Comparison of ENCODE assay signal across 13 mouse cellular contexts in genomic region chr2:156781281-156781680, GRCm38 (mm10). TPM values are rescaled to one million over a fixed set of nuclear protein-coding genes. Genes with fewer than 3 reads are reported as not detected.
DNase-seq lines count a peak whose midpoint lies in the region; ATAC-seq and TF ChIP-seq lines count a peak whose summit lies in the region.
"Had no signal": no experiment of that assay in that cellular context is flagged by ENCODE, and none has a peak within 500 bp of the region (broad histone marks: within the 10 kb centered on the region; RNA-seq: fewer than 3 reads in every experiment).

No protein-coding gene starts in this region.

- H3K4me1 ChIP-seq in forebrain, embryonic 12.5 days: peaks cover 14% of the 10 kb centered on the region
- no peaks in the 10 kb centered on the region for H3K4me1 ChIP-seq in forebrain, postnatal 0 days (ENCODE audit: insufficient read depth)
- H3K4me1 ChIP-seq in lung, embryonic 14.5 days (ENCODE audit: insufficient read depth): peaks cover 6% of the 10 kb centered on the region
- H3K4me1 ChIP-seq in limb, embryonic 11.5 days (ENCODE audit: control insufficient read depth, insufficient read depth, low read length): 0 out of 2 replicates have a peak, but pooled peaks cover 3% of the 10 kb centered on the region
- H3K4me1 ChIP-seq in stomach, postnatal 0 days (replicated peaks; ENCODE audit: control insufficient read depth, insufficient read depth): no peaks in the 10 kb centered on the region

- peaks cover 5% of the 10 kb centered on the region; the same call in 1 of the 2 replicates for H3K27me3 ChIP-seq in forebrain, embryonic 12.5 days
- H3K27me3 ChIP-seq in forebrain, postnatal 0 days (ENCODE audit: insufficient read depth, low read length): no peaks in the 10 kb centered on the region
- no peaks in the 10 kb centered on the region for H3K27me3 ChIP-seq in lung, embryonic 14.5 days (ENCODE audit: insufficient read depth, low read length)
- H3K27me3 ChIP-seq in limb, embryonic 11.5 days (ENCODE audit: control insufficient read depth, insufficient read depth, low read length): 0 out of 2 replicates have a peak, but pooled peaks cover 2% of the 10 kb centered on the region
- H3K27me3 ChIP-seq in stomach, postnatal 0 days (ENCODE audit: control insufficient read depth, insufficient read depth, low read length): no peaks in the 10 kb centered on the region

- no peaks in the 10 kb centered on the region for H3K36me3 ChIP-seq in forebrain, embryonic 12.5 days (replicated peaks)
- H3K36me3 ChIP-seq in forebrain, postnatal 0 days (ENCODE audit: insufficient read depth): no peaks in the 10 kb centered on the region
- H3K36me3 ChIP-seq in lung, embryonic 14.5 days (ENCODE audit: insufficient read depth): peaks cover 8% of the 10 kb centered on the region; the same call in 1 of the 2 replicates
- no peaks in the 10 kb centered on the region for H3K36me3 ChIP-seq in limb, embryonic 11.5 days (ENCODE audit: control insufficient read depth, insufficient read depth, low read length)
- 0 out of 2 replicates have a peak, but pooled peaks cover 2% of the 10 kb centered on the region for H3K36me3 ChIP-seq in stomach, postnatal 0 days (ENCODE audit: control insufficient read depth, insufficient read depth, low read length)

- H3K4me2 ChIP-seq in forebrain, embryonic 12.5 days: 0 out of 2 replicates have a peak overlapping the region, but pooled peaks have one; percentile 32
- no peak overlapping the region for H3K4me2 ChIP-seq in forebrain, postnatal 0 days (ENCODE audit: low read depth)
- peak overlapping the region; percentile 39; the same call in 1 of the 2 replicates for H3K4me2 ChIP-seq in lung, embryonic 14.5 days
- no peak overlapping the region for H3K4me2 ChIP-seq in limb, embryonic 11.5 days (ENCODE audit: low read depth, severe bottlenecking)
- H3K4me2 ChIP-seq in stomach, postnatal 0 days (replicated peaks; ENCODE audit: low read depth): no peak overlapping the region

- no peak for DNase-seq in forebrain, postnatal 0 days
- DNase-seq in lung, embryonic 14.5 days: no peak
- no peak for DNase-seq in lung, postnatal 25 days (ENCODE audit: low spot score)
- DNase-seq in limb, embryonic 11.5 days (ENCODE audit: low spot score): no peak
- peak; percentile 13 for DNase-seq in stomach, postnatal 0 days (ENCODE audit: low spot score)
- no peak for DNase-seq in layer of hippocampus, adult 8-10 months (ENCODE audit: low spot score in 2 of 2)
- no peak for DNase-seq in gastrocnemius, postnatal 10 days
- DNase-seq: lung, adult 18-20 months; right cerebral cortex, postnatal 4 days had no signal

- ATAC-seq in forebrain, embryonic 12.5 days (ENCODE audit: low FRiP score): no peak
- no peak for ATAC-seq in forebrain, postnatal 0 days
- ATAC-seq in lung, embryonic 14.5 days (ENCODE audit: insufficient read depth): no peak
- ATAC-seq in limb, embryonic 11.5 days (ENCODE audit: insufficient number of reproducible peaks, low FRiP score, low TSS enrichment, low read depth): 0 out of 2 replicates have a peak, but pooled peaks have one; percentile 26
- peak; percentile 13; the same call in 1 of the 2 replicates for ATAC-seq in stomach, postnatal 0 days (ENCODE audit: low FRiP score, low TSS enrichment)
- ATAC-seq: inflammation-experienced regulatory T-cells, adult 6 months had no signal

- H3K9ac ChIP-seq in forebrain, embryonic 12.5 days: no peak overlapping the region
- H3K9ac ChIP-seq in forebrain, postnatal 0 days: no peak overlapping the region
- H3K9ac ChIP-seq in lung, embryonic 14.5 days: no peak overlapping the region
- H3K9ac ChIP-seq in limb, embryonic 11.5 days (ENCODE audit: low read length): no peak overlapping the region
- no peak overlapping the region for H3K9ac ChIP-seq in stomach, postnatal 0 days (ENCODE audit: low read length)

- no peak for TF ChIP-seq EP300 in stomach, postnatal 0 days (optimal IDR thresholded peaks at IDR 0.05)

- TF ChIP-seq CTCF in forebrain, postnatal 0 days (IDR thresholded peaks at IDR 0.05; ENCODE audit: low read depth): no peak
- TF ChIP-seq CTCF in lung, embryonic 14.5 days (IDR thresholded peaks at IDR 0.05; ENCODE audit: low read depth): no peak
- TF ChIP-seq CTCF in stomach, postnatal 0 days (IDR thresholded peaks at IDR 0.05; ENCODE audit: low read depth): no peak

- 66% methylated on average over 4 of the region's 4 CpGs for WGBS in forebrain, embryonic 12.5 days
- 79% methylated on average over 4 of the region's 4 CpGs for WGBS in forebrain, postnatal 0 days
- 66% methylated on average over 4 of the region's 4 CpGs for WGBS in lung, embryonic 14.5 days
- 78% methylated on average over 4 of the region's 4 CpGs for WGBS in limb, embryonic 11.5 days
- 65% methylated on average over 4 of the region's 4 CpGs for WGBS in stomach, postnatal 0 days

- 0 out of 2 replicates have a peak, but pooled peaks cover 6% of the 10 kb centered on the region for H3K9me3 ChIP-seq in forebrain, embryonic 12.5 days
- H3K9me3 ChIP-seq in forebrain, postnatal 0 days (ENCODE audit: low read length): no peaks in the 10 kb centered on the region
- H3K9me3 ChIP-seq in lung, embryonic 14.5 days (ENCODE audit: low read depth, low read length): no peaks in the 10 kb centered on the region
- no peaks in the 10 kb centered on the region for H3K9me3 ChIP-seq in limb, embryonic 11.5 days (ENCODE audit: control insufficient read depth, low read length)
- no peaks in the 10 kb centered on the region for H3K9me3 ChIP-seq in stomach, postnatal 0 days (ENCODE audit: control insufficient read depth, low read length)

- H3K27ac ChIP-seq in forebrain, embryonic 12.5 days: no peak overlapping the region
- H3K27ac ChIP-seq in forebrain, postnatal 0 days (ENCODE audit: low read depth, low read length): no peak overlapping the region
- no peak overlapping the region for H3K27ac ChIP-seq in lung, embryonic 14.5 days (ENCODE audit: low read depth)
- H3K27ac ChIP-seq in limb, embryonic 11.5 days (replicated peaks; ENCODE audit: low read depth, low read length): no peak overlapping the region
- no peak overlapping the region for H3K27ac ChIP-seq in stomach, postnatal 0 days (replicated peaks)
- H3K27ac ChIP-seq: left cerebral cortex, adult 2 months had no signal

- no peak overlapping the region for H3K4me3 ChIP-seq in forebrain, embryonic 12.5 days (replicated peaks)
- no peak overlapping the region for H3K4me3 ChIP-seq in forebrain, postnatal 0 days (ENCODE audit: low read depth, low read length)
- H3K4me3 ChIP-seq in lung, embryonic 14.5 days (ENCODE audit: low read depth, low read length): no peak overlapping the region
- no peak overlapping the region for H3K4me3 ChIP-seq in limb, embryonic 11.5 days (ENCODE audit: low read depth, low read length)
- H3K4me3 ChIP-seq in stomach, postnatal 0 days (ENCODE audit: low read depth, low read length): no peak overlapping the region
- H3K4me3 ChIP-seq: left cerebral cortex, adult 2 months had no signal

RNA-seq across cellular contexts. Expression of gene Myl9, which starts 6.1 kb away (rescaled TPM):
- 61.4 and 95.4 TPM in 2 replicates for polyA plus RNA-seq in forebrain, embryonic 12.5 days (2016; fragmentation: Nextera tagmentation; extraction: Ambion mirVana)
- total RNA-seq in forebrain, postnatal 0 days (2014; rRNA removed): 24.4 and 34.3 TPM in 2 replicates
- polyA plus RNA-seq in forebrain, postnatal 0 days (2015; fragmentation: Nextera tagmentation; extraction: Ambion mirVana): 34.6 and 39.6 TPM in 2 replicates
- polyA plus RNA-seq in lung, embryonic 14.5 days (2014; fragmentation: Nextera tagmentation; extraction: Ambion mirVana): 397 and 446 TPM in 2 replicates
- polyA plus RNA-seq in limb, embryonic 11.5 days (2014; fragmentation: Nextera tagmentation; extraction: Ambion mirVana): 82.0 and 83.8 TPM in 2 replicates
- 2,268 and 2,333 TPM in 2 replicates for polyA plus RNA-seq in stomach, postnatal 0 days (2015; fragmentation: Nextera tagmentation; extraction: Ambion mirVana)
- total RNA-seq in layer of hippocampus, adult 8-10 months (2022): 10 to 100 TPM; 10.4 to 22.0 (median 16.4) TPM
- 100 to 1,000 TPM; 186 to 216 TPM for total RNA-seq in gastrocnemius, postnatal 10 days (2021)
- total RNA-seq: common myeloid progenitor, adult 5-6 weeks had no signal
- polyA plus RNA-seq: inflammation-experienced regulatory T-cells, adult 6 months had no signal

RNA-seq across cellular contexts. Expression of gene Tgif2, which starts 58.5 kb away (rescaled TPM):
- polyA plus RNA-seq in forebrain, embryonic 12.5 days (2016; fragmentation: Nextera tagmentation; extraction: Ambion mirVana): 88.3 and 89.3 TPM in 2 replicates
- total RNA-seq in forebrain, postnatal 0 days (2014; rRNA removed): 13.1 and 13.7 TPM in 2 replicates
- polyA plus RNA-seq in forebrain, postnatal 0 days (2015; fragmentation: Nextera tagmentation; extraction: Ambion mirVana): 8.7 and 9.3 TPM in 2 replicates
- polyA plus RNA-seq in lung, embryonic 14.5 days (2014; fragmentation: Nextera tagmentation; extraction: Ambion mirVana): 69.1 and 75.1 TPM in 2 replicates
- polyA plus RNA-seq in limb, embryonic 11.5 days (2014; fragmentation: Nextera tagmentation; extraction: Ambion mirVana): 99.5 and 100.0 TPM in 2 replicates
- 11.9 and 13.3 TPM in 2 replicates for polyA plus RNA-seq in stomach, postnatal 0 days (2015; fragmentation: Nextera tagmentation; extraction: Ambion mirVana)
- total RNA-seq in layer of hippocampus, adult 8-10 months (2022): 1 to 10 TPM in 1 of 4 experiments, under 1 TPM in 3; 0.66 to 2.6 (median 0.82) TPM
- 1 to 10 TPM; 5.4 to 8.4 TPM for total RNA-seq in gastrocnemius, postnatal 10 days (2021)

Comparison
In these comparisons a context has a peak if more than half of its experiments do, and no peak if none do; other contexts are left out.
1. H3K4me2 ChIP-seq: peak in forebrain, embryonic 12.5 days (single experiment) and lung, embryonic 14.5 days (single experiment); none in forebrain, postnatal 0 days (single experiment), limb, embryonic 11.5 days (single experiment) and stomach, postnatal 0 days (single experiment).
2. ATAC-seq: peak in limb, embryonic 11.5 days (single experiment) and stomach, postnatal 0 days (single experiment); none in forebrain, embryonic 12.5 days (single experiment), forebrain, postnatal 0 days (single experiment) and lung, embryonic 14.5 days (single experiment).